Mouse (Mus musculus) thymus, postnatal 4 days (tissue): Measurements from ENCODE around the gene Zfp423.

ENCODE experiments used
- DNase-seq: peaks from one replicate; pipeline ENCODE4 v3.0.0; 2021

The Zfp423 gene

DNA sequence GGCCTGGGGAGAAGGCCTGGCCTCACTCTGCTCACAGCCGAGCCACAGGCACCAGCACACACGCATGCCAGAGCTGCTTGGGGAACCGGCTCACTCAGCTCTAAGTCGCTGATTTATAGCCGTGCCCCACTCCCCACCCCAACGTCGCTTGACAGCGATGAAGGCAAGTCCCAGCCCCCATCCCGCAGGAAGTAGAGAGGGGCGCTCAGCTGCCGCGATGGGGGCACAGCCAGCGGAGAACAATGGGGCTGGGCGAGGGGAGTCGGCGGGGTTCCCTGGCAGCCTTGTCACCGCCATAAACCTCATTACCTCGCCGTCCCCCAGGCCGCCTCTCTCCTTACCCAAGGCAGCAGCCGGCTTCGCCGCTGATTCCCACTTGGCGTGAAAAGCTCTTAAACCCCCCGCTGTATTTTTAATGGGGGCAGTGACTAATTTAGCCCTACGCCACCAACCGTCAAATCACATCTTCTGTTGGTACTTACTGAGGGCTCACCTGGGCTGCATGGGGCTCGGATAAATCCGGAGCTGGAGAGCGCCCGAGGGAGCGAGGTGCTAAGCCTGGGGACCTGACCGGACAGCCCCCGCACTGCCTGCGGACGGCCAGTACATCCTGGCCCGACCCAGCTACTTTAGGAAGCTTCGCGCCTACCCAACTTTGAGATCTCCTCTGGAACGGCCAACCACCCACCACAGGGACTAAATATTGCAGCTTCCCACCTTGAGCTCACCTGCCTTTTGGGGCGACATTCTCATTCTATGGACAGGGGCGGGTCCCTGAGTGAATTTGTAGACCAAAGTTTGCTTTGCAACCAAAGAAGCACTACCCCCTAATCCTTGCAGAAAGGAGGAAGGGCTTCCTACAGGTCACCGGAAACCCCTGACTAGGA, 299.1 kb downstream of the Zfp423 start:
- peak; percentile 38 for DNase-seq

DNA sequence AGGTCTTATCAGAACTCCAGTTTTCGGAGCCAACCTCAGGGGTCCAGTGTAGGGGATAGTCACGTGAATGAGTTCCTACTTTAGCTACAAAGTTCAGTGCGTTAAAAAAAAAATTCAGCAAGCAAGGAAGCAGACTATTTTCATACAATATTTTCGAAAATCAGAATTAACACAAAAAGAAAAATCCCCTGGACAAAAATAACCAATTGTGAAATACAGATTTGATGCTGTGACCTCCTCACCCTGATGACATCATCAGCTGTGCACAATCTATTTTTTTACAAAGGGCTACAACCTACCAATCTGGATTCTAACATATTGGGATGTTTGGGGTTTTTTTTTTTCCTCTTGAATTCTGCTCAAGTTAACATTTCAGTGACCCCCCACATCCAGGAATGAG, 301.9 kb downstream of the Zfp423 start:
- DNase-seq, result no peak

DNA sequence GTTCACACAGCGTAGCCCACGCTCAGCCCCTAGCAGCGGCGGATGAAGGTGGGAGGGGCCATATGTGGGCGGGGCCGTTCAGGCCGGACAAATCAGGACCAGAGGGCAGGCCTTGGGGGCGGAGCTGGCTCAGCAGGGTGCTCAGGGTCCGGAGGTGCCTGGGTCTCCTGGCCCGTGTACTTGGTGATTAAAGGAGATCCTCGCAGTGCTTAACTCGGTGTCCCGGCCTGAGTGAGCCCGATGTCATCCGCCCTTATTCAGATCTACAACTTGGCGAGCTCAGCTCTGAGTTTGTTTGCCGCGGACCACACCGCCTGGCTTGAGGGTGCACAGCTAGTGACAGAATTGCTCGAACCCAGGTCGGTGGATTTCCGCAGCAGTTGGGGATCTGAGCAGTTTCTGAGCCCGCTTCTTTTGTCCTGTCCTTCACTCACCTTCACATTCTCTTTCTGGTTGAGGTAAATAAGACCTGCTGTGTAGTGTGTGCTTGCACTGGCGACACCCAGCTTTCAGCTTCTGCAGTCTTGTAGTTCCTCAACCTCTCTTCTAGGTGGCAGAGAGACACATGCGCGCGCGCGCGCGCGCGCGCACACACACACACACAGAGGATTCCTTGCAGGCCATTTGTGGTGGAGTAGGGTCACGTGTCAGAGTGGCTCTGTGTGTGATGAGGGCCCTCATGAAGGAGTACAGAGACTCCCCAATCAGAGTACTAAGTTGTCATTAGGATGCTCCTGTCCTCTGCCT, 302.7 kb downstream of the Zfp423 start:
- DNase-seq, result peak; percentile 84

DNA sequence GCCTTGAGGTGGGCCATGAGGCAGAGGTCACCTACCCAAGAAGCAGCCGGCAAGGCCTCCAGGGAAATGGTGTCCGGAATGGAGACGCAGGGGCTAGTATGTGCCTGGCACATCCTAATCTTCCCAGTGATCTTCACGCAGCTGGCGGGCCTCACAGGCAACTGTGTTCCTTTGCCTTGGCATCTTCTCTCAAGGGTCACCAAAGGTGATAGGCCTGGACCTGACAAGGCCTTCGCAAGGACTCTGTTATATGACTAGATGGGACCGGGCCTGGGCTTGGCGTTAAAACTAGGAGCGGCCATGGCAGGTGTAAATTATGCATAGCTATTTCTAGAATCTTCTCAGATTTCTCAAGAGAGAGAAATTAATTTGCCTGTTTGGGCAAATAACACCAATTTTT, 303.4 kb downstream of the Zfp423 start:
- DNase-seq, result no peak

DNA sequence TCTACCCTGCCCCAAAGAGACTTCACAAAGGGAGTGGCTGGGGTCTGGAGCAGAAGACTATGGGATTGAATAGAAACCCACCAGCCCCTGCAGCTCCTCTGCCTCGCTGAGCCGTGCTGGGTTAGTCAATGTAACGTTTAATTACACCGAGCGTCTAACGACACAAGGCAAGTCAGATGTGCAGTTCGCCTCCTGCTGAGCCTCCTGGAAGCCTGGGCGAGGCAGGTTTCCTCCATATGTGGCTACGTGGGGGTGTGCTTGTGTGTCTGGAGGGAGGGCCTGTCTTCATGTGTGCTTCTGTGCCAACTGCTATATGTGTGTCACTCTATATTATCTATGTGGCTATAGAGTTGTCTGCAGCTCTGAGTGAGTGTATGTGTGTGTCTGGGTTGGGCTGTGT, 311.6 kb downstream of the Zfp423 start:
- no peak for DNase-seq

DNA sequence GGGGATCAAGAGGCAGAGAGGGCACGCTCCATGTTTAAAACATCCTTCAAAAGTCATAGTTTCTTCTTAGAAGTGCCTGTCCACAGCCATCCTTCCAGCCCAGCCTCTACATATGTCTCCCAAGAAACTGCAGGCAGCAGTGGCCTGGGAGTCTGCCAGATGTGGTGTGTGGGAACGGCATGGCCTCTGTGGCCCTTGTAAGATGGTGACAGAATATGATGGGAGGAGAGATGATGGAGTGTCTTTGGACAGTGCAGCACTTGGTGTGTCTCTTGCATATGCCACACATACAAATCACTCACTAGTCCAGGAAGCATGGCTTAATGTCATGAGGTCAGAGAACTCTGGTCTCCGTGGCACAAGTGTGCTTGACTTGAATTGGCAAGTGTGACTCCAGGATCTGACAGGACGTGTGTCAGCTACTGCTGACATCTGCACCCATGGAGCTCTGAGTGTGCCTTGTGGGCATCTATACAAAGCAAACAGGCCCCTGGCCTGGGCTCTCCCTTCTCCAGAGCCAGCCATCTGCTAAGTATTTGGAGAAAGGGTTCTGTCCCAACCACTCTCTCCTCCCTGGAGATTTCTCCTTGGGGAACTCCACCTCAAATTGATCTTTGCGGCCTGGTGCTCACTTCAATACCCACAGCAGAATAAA, 313.4 kb downstream of the Zfp423 start:
- no peak for DNase-seq

DNA sequence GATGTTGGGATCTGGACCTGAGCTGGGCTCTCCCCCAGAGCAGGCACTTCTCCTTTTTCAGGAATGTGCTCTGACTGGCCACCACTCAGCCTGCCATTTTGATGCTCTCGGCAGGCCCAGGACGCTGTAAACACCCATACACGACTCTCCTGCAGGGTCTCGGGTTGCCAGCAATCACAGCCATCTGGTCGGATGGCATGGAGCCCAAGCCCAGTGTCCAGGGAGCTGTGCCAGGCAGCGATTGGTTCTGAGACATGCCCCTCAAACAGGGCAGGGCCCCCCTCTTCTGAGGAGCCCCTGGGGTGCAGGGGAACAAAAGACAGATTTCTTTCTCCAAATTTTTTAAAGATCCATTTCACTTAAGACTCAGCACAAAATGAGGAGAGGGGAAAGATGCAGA, 314.0 kb downstream of the Zfp423 start:
- no peak for DNase-seq

DNA sequence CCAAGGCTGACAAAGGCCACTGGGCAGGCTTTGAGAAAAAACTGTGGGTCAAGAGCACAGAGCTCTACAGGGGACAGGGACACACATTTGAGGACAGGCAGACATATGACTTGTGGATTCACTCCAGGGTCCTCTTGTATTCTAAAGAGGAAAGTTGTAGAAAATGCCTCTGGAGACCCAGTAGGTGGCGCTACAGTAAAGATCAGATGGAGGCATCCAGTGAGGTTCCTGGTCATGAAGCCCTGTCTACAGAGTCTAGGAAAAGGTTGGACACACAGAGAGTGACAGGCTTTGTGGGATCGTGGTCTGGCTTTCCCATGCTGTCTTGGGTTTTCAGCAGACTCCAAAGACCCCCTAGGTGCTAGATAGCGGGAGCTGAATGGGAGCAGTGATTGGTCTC, 318.5 kb downstream of the Zfp423 start:
- DNase-seq, result peak; percentile 28

DNA sequence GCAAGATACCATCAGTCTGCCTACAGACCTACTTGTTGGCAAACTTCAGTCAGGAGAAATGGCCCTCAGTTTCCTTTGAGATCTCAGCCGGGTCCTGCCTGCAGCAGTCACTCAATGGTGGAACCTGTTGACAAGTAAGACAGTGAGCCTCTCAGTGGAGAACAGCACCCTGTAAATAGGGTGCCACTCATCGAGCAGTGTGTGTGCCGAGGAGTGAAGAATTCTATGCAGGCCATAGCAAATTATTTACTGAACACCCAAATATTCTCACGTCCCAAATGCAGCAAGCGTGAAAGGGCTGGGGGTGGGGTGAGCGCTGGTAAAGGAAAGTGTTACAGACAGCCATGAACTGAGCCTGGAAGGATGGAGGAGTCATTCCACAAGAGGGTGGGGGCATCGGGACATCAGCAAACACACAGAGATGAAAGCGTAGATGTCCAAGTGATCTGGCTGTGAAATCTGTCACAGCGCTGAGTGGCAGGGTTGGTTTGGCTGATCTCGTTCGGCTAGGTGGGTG, 323.1 kb downstream of the Zfp423 start:
- DNase-seq, result no peak

DNA sequence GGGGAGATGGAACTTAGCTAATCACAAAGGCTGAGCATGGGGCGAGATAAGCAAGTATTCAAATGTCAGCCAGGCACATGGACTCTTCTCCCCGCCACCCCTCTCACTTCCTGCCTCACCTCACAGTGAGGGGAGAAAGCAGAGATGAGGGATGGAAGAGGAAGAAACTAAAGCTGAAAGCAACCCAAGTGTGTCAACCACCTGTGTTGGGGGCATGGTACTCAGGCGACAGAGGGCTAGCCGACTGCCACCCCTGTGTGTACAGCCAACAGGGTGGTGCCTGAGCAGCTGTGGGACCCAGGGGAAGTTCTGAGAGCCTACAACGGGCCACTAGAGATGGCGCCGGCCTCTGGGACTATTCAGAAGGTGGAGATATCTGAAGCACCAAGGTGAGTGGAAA, 327.6 kb downstream of the Zfp423 start:
- no peak for DNase-seq

DNA sequence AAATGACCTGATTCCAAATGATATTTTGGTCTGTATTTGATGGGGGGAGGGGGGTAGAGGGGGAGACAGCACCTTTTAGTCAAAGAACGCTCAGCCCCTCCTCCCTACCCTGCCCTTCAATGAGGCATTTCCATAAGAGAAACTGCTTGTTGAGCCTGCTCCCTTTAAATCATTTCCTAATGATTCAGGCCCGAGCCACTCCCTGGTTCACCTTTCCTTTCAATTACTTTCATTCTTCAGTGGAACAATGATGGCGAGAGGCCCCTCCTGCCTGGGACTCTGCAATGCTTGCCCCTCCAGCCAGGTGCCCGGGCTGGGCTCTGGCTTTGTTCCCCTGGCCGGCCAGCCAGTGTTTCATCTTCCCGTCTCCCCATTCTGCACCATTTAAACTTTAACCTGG, 329.7 kb downstream of the Zfp423 start:
- DNase-seq, result no peak

DNA sequence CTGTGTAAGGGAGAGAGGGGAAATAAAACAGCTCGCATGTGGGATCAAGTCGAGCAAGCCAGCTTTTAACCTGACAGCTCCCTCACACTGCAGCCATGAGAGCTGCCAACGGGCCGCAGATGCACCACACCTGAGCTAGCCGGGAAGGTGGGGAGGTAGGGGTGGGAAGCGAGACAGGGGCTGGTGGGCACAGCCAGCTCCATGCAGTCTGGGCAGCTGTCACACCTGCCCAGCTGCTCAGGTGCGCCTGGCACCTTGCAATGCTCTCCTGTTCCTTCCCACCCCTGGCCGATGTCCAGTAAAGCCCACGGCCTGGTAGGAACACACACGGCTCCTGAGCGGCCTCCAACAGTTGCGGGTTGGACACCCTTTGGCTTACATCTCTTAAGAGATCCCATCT, 338.2 kb downstream of the Zfp423 start:
- DNase-seq, result no peak

DNA sequence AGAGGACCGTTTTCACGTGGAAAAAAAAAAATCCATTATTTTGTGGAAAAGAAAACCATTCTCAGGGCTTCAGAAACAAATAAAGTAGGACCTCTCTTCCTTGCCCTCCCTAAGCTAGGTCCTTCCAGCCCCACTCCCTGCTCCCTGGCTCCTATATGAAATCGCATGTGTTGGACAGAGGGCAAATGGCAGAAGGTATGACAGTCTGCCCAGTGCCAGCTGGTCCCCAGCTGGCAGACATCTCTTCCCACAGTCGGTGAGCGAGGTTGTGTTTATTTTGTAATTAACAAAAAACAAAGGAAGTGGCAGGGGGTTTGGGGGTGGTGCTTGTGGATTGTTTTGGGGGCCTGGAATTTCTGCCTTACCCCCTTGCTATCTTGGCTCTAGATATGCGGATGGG, 339.2 kb downstream of the Zfp423 start:
- DNase-seq, result no peak

DNA sequence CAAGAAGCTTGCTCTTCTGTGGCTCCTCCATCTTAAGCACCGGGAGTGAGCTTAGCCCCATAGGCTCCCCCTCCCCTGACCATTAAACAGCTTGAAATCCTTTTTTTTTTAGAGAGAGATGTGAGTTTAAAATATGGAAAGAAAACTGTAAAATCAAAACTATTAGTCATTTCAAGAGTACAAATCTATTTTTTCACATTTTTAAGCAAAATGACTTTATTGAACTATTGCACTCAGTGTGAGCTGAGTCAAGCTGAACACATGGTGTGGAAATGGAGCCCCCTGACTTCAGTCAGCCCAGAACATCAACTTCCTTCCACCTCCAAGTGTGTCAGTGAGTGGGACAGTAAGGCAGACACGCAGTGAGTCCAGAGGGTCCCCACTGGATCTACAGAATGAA, 339.9 kb downstream of the Zfp423 start:
- DNase-seq, result no peak

DNA sequence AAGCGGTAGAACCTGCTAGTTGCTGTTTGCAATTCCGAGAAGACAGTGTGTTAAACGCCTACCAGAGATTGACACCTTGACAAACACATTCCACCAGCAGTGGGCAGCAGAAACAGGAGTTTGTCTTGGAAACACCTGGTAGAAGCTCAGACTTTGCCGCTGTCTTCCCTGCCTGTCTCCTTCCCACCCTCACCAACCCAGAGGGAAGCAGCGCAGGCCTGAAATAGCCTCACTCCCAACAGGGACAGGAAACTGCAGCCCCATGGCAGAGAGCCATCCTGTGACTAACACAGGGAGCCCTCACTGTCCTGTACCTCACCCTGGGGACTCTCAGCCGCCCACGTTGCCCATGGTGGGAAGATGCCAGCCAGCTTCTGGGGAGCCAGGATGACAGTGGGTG, 340.3 kb downstream of the Zfp423 start:
- DNase-seq, result no peak

DNA sequence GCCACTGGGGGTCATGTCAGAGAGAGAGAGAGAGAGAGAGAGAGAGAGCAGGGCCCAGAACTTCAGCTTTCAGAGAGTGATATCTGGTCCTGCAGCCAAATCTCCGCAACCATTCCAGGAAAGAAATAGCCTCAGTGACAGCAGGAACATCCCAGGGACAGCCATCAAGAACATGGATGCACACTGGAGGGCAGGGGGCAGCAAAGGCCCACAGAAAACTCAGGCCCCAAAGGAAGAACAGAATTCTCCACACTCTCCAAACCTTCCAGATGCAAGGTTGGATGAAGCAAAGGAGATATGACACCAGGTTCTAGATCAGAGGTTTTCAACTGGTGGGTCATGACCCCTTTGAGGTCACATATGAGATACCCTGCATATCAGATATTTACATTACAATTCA, 345.7 kb downstream of the Zfp423 start:
- DNase-seq, result no peak
